Mouse (Mus musculus): ENCODE measurements around the gene Dnaaf5. TPM values are rescaled to one million over a fixed set of nuclear protein-coding genes. Genes with fewer than 3 reads are reported as not detected.

The Dnaaf5 gene
- 14.2 and 14.7 TPM in 2 replicates for polyA plus RNA-seq (2012; rRNA removed)

DNA sequence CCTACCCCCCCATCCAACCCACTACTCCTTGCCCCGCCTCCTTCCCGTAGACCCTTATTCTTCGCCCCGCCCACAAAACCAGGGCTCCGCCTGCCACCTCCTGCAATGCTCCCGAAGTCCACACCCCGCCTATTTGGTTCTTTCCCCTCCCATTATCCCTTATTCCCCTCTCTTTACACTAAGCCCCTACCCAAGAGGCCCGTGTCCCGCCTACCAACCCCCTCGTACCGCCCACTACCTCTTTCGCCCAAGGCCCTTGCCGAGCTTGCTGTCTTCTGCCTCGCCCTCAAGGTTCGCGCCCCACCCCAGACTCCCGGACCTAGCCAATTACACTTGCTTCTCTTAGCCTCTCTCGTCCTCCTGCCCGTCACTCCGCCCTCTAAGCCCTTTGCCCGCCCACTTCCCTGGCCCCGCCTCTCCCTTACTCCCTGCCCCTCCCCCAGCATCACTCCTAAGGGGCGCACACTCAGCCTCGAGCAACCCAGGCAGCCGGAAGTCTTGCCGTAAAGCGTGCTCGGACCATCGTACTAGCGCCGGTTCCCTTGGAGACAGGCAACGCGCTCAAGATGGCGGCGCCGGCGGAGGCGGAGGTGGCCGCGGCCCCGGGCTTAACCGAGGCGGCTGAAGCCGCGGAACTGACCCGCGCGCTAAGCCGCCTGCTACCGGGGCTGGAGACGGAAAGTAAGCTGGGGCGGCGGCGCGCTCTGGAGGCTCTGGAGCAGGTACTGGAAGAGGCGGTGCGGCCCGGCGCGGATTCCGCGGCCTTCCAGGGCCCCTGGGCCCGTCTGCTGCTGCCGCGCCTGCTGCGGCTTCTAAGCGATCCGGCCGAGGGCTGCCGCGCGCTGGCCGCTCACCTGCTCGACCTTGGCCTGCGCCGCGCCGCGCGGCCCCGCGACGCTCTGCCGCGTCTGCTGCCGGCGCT, at the start of gene Dnaaf5, which contains the start of gene Prkar1b:
Gene Dnaaf5, plus strand, starts transcription at position 543 of the 922 bp plus-strand sequence.
Gene Prkar1b, minus strand, starts transcription at position 321 of the 922 bp plus-strand sequence.

DNA sequence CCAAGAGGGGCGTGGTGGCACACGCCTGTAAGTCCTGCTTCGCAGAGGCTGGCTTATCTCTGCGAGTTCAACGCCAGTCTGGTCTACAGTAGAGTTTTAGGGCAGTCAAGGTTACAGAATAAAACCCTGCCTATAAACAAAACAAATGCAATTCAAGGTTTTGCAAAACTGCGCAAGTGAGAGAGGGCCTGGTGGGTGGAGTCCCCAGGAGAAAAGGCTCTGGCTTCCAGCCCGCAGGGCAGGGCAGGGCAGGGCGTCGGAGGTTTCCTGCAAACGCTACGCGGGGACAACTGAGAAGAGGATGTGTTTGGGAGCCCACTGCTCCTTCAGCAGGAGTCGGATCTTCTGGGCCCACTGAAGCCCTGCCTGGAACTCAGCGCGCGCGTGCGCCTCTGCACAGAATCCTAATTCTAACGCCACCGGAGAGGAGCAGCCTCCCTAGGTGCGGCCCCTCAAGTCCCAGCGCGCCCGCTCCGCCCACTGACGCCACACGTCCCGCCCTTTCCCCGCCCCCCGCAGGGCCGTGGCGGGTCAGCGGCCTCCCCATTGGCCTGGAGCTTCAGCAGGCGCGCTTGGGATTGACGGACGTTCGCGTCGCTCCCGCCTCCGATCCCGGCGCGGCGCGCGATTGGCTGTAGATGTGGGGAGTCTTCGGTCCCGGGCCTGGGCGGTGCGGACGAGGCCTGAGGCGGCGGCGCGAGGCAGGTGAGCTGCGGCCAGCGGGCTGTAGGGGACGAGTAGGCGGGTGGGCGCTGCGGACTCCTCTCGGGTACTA, 50.2 kb downstream of the Dnaaf5 start, which contains the start of gene Sun1:
Gene Sun1, plus strand, starts transcription at position 643 of the 775 bp plus-strand sequence.

Other genes with a start within 250 kb of the Dnaaf5 start
- gene Pdgfa, start 152.9 kb upstream of the Dnaaf5 start, polyA plus RNA-seq (2012; rRNA removed) = 8.2 and 14.5 TPM in 2 replicates
- gene Prkar1b, start 222 bp upstream of the Dnaaf5 start, polyA plus RNA-seq (2012; rRNA removed) = 21.4 and 22.8 TPM in 2 replicates
- gene Sun1, start 50.4 kb downstream of the Dnaaf5 start, polyA plus RNA-seq (2012; rRNA removed) = 60.9 and 61.1 TPM in 2 replicates
- 109 and 113 TPM in 2 replicates for gene Get4, start 102.1 kb downstream of the Dnaaf5 start, polyA plus RNA-seq (2012; rRNA removed)
- gene Adap1, start 175.4 kb downstream of the Dnaaf5 start, polyA plus RNA-seq (2012; rRNA removed) = 2.2 and 3.6 TPM in 2 replicates
- 100 and 138 TPM in 2 replicates for gene Cox19, start 201.2 kb downstream of the Dnaaf5 start, polyA plus RNA-seq (2012; rRNA removed)
- gene Cyp2w1, start 202.4 kb downstream of the Dnaaf5 start, polyA plus RNA-seq (2012; rRNA removed) = 0.05 and 0.24 TPM in 2 replicates
- 2.0 and 2.7 TPM in 2 replicates for gene Gpr146, start 227.5 kb downstream of the Dnaaf5 start, polyA plus RNA-seq (2012; rRNA removed)